Mouse (Mus musculus): Measurements from ENCODE around the gene Mrtfa.

DNA sequence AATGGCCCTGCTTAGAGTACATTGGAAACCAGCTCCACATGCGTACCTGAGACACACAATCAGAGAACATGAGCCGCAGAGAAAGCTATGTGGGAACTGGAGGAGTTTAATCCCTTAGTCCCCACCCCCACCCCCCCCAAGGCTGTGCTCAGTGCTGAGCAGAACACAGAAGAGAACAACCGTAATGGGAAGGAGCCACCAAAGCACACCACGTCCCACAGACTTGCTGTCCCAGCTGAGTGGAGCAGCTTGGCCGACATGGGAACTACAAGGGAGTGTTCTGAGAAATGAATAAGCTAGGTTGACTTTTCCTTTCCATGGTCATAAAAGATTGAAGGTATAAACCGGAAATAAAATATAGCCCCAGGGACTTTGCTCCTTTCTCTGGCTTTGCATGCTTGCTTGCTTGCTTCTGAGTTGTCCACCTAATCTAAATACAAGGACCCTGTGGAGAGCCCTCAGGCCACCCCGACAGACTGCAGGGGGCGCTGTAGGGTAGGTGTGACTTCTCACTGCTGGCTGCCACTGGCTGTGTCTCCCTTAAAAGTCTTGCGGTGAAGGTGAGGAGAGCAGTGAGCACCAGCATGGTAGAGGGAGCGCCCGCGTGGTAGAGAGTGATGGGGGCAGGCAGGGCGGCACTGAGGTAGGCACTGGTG lies 148.2 kb downstream of the Mrtfa start:
- TF ChIP-seq POLR2A (IDR thresholded peaks at IDR 0.05; ENCODE audit: borderline replicate concordance, extremely low read depth, insufficient read depth, insufficient read length, poor library complexity, severe bottlenecking), result no peak
- peak; percentile 31; the same call in 1 of the 2 replicates for TF ChIP-seq CTCF (IDR thresholded peaks at IDR 0.05; ENCODE audit: borderline replicate concordance, extremely low read depth, insufficient read depth, insufficient read length)
